Mouse (Mus musculus): Measurements from ENCODE around the gene Lrp11. TPM values are rescaled to one million over a fixed set of nuclear protein-coding genes. Genes with fewer than 3 reads are reported as not detected.
"Not testable (repeated sequence)": the region's sequence is repeated elsewhere in the genome, so short reads cannot be mapped to it uniquely, and the experiment has no call there.

Gene Lrp11
- polyA plus RNA-seq, 1 experiment from 2014 or later: 37.8 TPM

DNA sequence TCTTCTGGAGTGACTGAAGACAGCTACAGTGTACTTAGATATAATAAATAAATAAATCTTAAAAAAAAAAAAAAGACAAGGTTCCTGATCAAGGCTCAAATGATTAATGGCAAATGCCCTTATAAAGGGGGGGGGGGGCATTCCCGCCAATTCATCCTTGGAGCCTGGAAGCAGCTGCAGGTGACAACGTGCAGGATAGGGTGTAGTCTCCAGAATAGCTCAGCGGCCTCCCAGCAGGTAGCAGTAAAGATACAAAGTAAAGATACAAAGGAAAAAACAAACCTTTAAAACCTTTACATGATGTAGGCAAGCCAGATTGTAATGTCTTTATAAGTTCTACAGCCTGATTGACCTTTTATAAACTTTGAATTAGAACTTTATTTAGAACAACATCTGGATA lies 28.0 kb downstream of the Lrp11 start:
- not testable (repeated sequence) for H3K27me3 ChIP-seq (ENCODE audit: control insufficient read depth, insufficient read depth, low read length); H3K4me3 ChIP-seq (ENCODE audit: low read depth, low read length); H3K36me3 ChIP-seq (ENCODE audit: control insufficient read depth, insufficient read depth, low read length); H3K4me2 ChIP-seq (ENCODE audit: low read depth, low read length); H3K4me1 ChIP-seq (ENCODE audit: control insufficient read depth, insufficient read depth, low read length); H3K9me3 ChIP-seq (ENCODE audit: control insufficient read depth, low read length); H3K9ac ChIP-seq (replicated peaks; ENCODE audit: low read depth, low read length); H3K27ac ChIP-seq (ENCODE audit: low read depth, low read length); ATAC-seq (ENCODE audit: low read depth)
- WGBS: 38% methylated on average over 3 of the region's 3 CpGs

DNA sequence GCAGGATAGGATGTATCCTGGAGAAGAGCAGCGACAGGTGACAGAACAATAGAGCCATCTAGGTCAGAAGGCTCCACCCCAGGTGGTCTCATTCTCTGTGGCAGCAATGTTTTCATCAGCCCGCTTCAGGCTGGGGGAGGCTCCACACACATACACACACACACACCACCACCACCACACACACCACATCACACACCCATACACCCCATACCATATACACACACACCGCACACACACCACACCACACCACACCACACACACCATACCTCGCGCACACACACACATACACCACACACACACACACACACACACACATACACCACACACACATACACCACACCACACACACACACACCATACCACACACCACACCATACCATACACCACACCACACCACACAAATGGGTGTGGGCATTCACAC lies 30.2 kb downstream of the Lrp11 start:
- 77% methylated on average over 5 of the region's 5 CpGs for WGBS

DNA sequence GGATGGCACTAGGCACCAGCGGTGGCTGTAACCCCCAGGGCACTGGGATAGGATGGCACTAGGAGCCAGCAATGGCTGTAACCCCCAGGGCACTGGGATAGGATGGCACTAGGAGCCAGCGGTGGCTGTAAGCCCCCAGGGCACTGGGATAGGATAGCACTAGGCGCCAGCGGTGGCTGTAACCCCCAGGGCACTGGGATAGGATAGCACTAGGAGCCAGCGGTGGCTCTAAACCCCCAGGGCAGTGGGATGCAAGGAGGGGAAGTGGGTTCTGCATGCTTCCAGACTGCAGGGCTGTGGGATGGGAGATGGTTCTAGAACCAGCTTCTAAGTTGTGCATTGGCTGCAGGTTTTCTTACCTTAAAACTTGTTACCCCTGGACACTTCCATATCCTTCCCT lies 31.1 kb downstream of the Lrp11 start:
- 76% methylated on average over 5 of the region's 5 CpGs for WGBS
- no peak for ATAC-seq (ENCODE audit: low read depth)

More for the DNA sequence above, 30.2 kb downstream of the Lrp11 start:
- Histone ChIP-seq H3K4me1 (ENCODE audit: control insufficient read depth, insufficient read depth, low read length) (no peaks in the 10 kb centered on the region), H3K27me3 (ENCODE audit: control insufficient read depth, insufficient read depth, low read length) (no peaks in the 10 kb centered on the region), H3K9ac (replicated peaks; ENCODE audit: low read depth, low read length) (no peak overlapping the region), H3K4me2 (ENCODE audit: low read depth, low read length) (no peak overlapping the region), H3K9me3 (ENCODE audit: control insufficient read depth, low read length) (peaks cover under 1% of the 10 kb centered on the region; the same call in 1 of the 2 replicates), H3K27ac (ENCODE audit: low read depth, low read length) (no peak overlapping the region), H3K36me3 (ENCODE audit: control insufficient read depth, insufficient read depth, low read length) (no peaks in the 10 kb centered on the region), H3K4me3 (ENCODE audit: low read depth, low read length) (no peak overlapping the region)
- ATAC-seq (ENCODE audit: low read depth): peak; percentile 54; the same call in 1 of the 2 replicates

DNA sequence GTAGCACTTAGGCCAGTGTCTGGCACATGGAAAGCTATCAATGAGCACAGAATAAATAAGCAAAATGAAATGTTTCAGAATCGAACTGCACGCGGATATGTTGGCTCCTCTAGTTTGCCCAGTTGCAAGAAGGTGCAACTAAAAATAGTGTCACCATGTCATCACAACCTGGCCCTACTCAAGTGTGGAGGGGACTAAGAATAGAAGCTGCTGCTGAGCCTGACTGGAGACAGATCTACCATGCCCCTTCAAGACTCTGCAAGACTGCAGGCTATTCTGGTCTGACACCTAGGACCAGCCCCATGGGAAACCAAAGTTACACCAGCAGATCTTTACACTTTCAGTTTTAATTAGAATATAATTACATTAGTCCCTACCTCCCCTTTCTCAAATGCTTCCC lies 32.8 kb downstream of the Lrp11 start:
- 0 out of 2 replicates have a peak, but pooled peaks cover 3% of the 10 kb centered on the region for H3K36me3 ChIP-seq (ENCODE audit: control insufficient read depth, insufficient read depth, low read length)
- 95% methylated on average over 3 of the region's 3 CpGs for WGBS
- no peak for ATAC-seq (ENCODE audit: low read depth)

More for the DNA sequence above, 31.1 kb downstream of the Lrp11 start:
- H3K9ac ChIP-seq (replicated peaks; ENCODE audit: low read depth, low read length): no peak overlapping the region
- no peaks in the 10 kb centered on the region for H3K27me3 ChIP-seq (ENCODE audit: control insufficient read depth, insufficient read depth, low read length)
- no peaks in the 10 kb centered on the region for H3K36me3 ChIP-seq (ENCODE audit: control insufficient read depth, insufficient read depth, low read length)
- H3K9me3 ChIP-seq (ENCODE audit: control insufficient read depth, low read length): no peaks in the 10 kb centered on the region
- H3K4me1 ChIP-seq (ENCODE audit: control insufficient read depth, insufficient read depth, low read length): no peaks in the 10 kb centered on the region
- no peak overlapping the region for H3K27ac ChIP-seq (ENCODE audit: low read depth, low read length)
- H3K4me2 ChIP-seq (ENCODE audit: low read depth, low read length): no peak overlapping the region
- no peak overlapping the region for H3K4me3 ChIP-seq (ENCODE audit: low read depth, low read length)

DNA sequence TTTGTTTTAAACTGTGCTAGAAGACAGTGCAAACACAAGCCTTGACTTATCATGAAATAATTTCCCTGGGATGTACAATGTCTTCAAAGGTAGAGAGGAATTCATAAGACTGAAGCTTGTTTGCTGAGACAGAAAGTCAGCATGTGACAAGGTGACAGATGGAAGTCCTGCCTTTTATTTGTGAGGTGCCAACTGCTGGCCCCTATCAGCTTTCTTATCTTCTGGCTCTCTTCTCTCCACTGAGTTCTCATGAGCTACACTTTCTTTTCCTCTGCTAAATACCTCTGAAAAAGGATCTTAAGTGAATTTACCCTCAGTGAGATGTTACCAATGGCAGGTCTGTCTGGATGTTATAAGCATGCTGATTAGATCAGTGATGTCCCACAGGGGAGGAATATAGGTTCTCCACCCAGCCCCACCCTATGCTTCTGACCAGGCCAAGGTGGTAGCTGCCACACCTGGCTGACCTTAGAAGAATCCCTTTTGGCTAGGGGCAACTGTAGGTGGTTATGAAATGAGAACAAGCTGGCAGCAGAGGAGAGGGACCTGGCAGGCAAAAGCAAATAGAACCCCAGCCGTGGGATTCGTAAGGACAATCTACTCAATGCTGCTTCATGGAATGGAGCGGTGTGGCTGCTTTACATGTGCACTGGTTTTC lies 34.4 kb downstream of the Lrp11 start:
- Histone ChIP-seq H3K4me3 (ENCODE audit: low read depth, low read length) (no peak overlapping the region), H3K27me3 (ENCODE audit: control insufficient read depth, insufficient read depth, low read length) (no peaks in the 10 kb centered on the region), H3K36me3 (ENCODE audit: control insufficient read depth, insufficient read depth, low read length) (0 out of 2 replicates have a peak, but pooled peaks cover 3% of the 10 kb centered on the region), H3K4me2 (ENCODE audit: low read depth, low read length) (no peak overlapping the region), H3K9me3 (ENCODE audit: control insufficient read depth, low read length) (no peaks in the 10 kb centered on the region), H3K9ac (replicated peaks; ENCODE audit: low read depth, low read length) (no peak overlapping the region), H3K27ac (ENCODE audit: low read depth, low read length) (no peak overlapping the region), H3K4me1 (ENCODE audit: control insufficient read depth, insufficient read depth, low read length) (no peaks in the 10 kb centered on the region)
- WGBS: 96% methylated on average over 3 of the region's 3 CpGs
- no peak for ATAC-seq (ENCODE audit: low read depth)

More for the DNA sequence above, 32.8 kb downstream of the Lrp11 start:
- H3K9ac ChIP-seq (replicated peaks; ENCODE audit: low read depth, low read length): no peak overlapping the region
- no peak overlapping the region for H3K27ac ChIP-seq (ENCODE audit: low read depth, low read length)
- no peaks in the 10 kb centered on the region for H3K9me3 ChIP-seq (ENCODE audit: control insufficient read depth, low read length)
- no peaks in the 10 kb centered on the region for H3K4me1 ChIP-seq (ENCODE audit: control insufficient read depth, insufficient read depth, low read length)
- H3K4me2 ChIP-seq (ENCODE audit: low read depth, low read length): no peak overlapping the region
- no peaks in the 10 kb centered on the region for H3K27me3 ChIP-seq (ENCODE audit: control insufficient read depth, insufficient read depth, low read length)
- no peak overlapping the region for H3K4me3 ChIP-seq (ENCODE audit: low read depth, low read length)

DNA sequence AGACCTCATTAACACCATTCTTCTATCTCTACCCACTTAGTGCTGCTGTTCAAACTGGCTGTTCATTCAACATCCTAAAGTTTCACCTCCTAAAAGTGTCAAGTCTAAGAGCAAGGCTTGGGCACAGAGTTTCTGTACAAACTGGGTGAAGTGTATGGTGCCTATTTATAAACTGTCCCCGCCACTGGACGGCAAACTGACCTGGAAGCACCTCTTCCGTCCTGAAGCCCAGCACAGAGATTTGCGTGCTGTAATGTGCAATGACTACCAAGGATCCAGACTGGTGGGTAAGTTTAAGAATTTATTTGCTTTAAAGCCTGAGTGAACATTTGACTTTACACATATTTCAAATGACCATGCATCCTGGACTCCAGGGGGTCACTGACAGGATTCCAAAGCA lies 39.5 kb downstream of the Lrp11 start:
- Histone ChIP-seq H3K9me3 (ENCODE audit: control insufficient read depth, low read length) (no peaks in the 10 kb centered on the region), H3K4me1 (ENCODE audit: control insufficient read depth, insufficient read depth, low read length) (no peaks in the 10 kb centered on the region), H3K4me3 (ENCODE audit: low read depth, low read length) (no peak overlapping the region), H3K36me3 (ENCODE audit: control insufficient read depth, insufficient read depth, low read length) (peaks cover 24% of the 10 kb centered on the region; the same call in 1 of the 2 replicates), H3K27me3 (ENCODE audit: control insufficient read depth, insufficient read depth, low read length) (no peaks in the 10 kb centered on the region), H3K9ac (replicated peaks; ENCODE audit: low read depth, low read length) (no peak overlapping the region), H3K27ac (ENCODE audit: low read depth, low read length) (no peak overlapping the region), H3K4me2 (ENCODE audit: low read depth, low read length) (no peak overlapping the region)
- no peak for ATAC-seq (ENCODE audit: low read depth)
- 94% methylated on average over 4 of the region's 4 CpGs for WGBS

DNA sequence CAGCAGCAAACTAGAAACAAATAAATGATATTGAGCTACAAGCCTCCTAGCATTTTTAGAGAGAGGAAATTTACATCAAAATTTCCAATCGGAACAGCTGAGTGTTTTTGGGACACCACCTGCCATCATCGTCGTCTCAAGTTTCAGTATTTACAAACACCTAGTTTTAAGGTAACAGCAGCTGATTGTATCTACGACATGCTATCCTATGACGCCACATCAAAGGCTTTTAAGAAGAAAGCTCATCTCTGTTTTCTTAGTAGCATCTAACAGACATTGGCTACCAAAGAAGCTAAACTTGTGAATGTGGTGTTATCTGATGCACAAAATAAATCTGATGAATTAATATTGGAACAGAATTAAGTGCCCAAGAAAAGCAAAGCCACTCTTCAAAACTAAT lies 40.7 kb downstream of the Lrp11 start:
- no peak overlapping the region for H3K4me3 ChIP-seq (ENCODE audit: low read depth, low read length)
- H3K4me2 ChIP-seq (ENCODE audit: low read depth, low read length): no peak overlapping the region
- no peak for ATAC-seq (ENCODE audit: low read depth)
- peaks cover 24% of the 10 kb centered on the region; the same call in 1 of the 2 replicates for H3K36me3 ChIP-seq (ENCODE audit: control insufficient read depth, insufficient read depth, low read length)
- no peaks in the 10 kb centered on the region for H3K4me1 ChIP-seq (ENCODE audit: control insufficient read depth, insufficient read depth, low read length)
- no peaks in the 10 kb centered on the region for H3K9me3 ChIP-seq (ENCODE audit: control insufficient read depth, low read length)
- no peak overlapping the region for H3K27ac ChIP-seq (ENCODE audit: low read depth, low read length)
- no peaks in the 10 kb centered on the region for H3K27me3 ChIP-seq (ENCODE audit: control insufficient read depth, insufficient read depth, low read length)
- H3K9ac ChIP-seq (replicated peaks; ENCODE audit: low read depth, low read length): no peak overlapping the region
- 93% methylated on average over 5 of the region's 5 CpGs for WGBS

DNA sequence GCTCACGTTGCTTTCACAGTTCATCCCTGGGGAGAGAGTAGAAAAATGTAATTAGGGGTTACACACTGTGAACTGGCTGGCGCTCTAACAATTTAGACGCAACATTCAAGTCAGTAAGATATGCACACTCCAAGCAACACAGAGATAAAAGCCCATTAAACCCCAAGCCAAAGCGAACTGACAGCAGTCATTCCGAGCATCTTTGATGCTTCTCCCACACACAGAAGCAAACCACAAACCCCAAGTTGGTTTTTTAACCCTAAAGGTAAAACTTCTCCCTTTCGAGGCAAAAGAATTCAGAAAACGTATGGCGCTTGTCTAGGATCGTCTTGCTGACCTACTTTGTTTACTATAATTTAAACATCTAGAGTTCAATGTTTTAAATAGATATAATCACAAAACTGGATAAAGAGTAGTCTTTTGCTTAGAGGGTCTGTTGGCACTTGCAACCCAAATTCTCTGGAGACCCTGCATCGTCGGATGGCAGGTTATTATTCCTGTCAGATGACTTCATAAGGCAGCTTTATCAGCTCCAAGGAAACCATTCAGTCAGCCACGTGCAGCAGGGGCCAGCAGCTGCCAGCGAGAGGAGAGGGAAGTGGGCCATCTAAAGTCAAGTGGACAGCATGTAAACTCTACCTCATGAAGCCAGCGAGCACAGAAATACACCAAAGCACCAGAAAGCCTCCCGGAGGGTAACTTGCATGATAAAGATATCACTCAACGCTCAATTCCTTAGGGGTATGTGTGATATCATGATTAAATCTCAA lies 41.5 kb downstream of the Lrp11 start:
- Histone ChIP-seq H3K4me1 (ENCODE audit: control insufficient read depth, insufficient read depth, low read length) (no peaks in the 10 kb centered on the region), H3K36me3 (ENCODE audit: control insufficient read depth, insufficient read depth, low read length) (peaks cover 24% of the 10 kb centered on the region; the same call in 1 of the 2 replicates), H3K27me3 (ENCODE audit: control insufficient read depth, insufficient read depth, low read length) (no peaks in the 10 kb centered on the region), H3K9ac (replicated peaks; ENCODE audit: low read depth, low read length) (no peak overlapping the region), H3K27ac (ENCODE audit: low read depth, low read length) (no peak overlapping the region), H3K4me3 (ENCODE audit: low read depth, low read length) (no peak overlapping the region), H3K9me3 (ENCODE audit: control insufficient read depth, low read length) (no peaks in the 10 kb centered on the region), H3K4me2 (ENCODE audit: low read depth, low read length) (no peak overlapping the region)
- WGBS: 82% methylated on average over 16 of the region's 16 CpGs
- ATAC-seq (ENCODE audit: low read depth): peak; percentile 28; the same call in 1 of the 2 replicates

DNA sequence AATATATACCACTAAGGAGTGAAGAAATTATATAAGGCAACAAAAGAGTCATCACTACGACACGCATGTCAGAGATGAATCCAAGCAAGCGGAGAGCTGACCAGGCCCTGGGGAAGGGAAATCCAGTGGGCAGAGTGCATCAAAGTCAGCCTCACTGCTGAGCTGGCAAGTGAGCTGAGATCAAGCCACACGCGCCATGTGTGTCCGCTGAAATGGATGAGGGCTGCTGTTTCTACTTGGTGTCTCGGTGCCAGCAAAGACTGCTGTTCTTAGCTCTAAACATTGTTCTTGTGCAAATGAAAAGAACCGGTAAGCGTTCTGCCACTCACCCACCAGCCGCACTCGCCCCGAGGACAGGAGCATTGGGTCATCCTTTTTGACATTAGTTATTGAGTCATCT lies 50.8 kb downstream of the Lrp11 start:
- H3K4me1 ChIP-seq (ENCODE audit: control insufficient read depth, insufficient read depth, low read length): no peaks in the 10 kb centered on the region
- H3K4me3 ChIP-seq (ENCODE audit: low read depth, low read length): no peak overlapping the region
- ATAC-seq (ENCODE audit: low read depth): no peak
- H3K27me3 ChIP-seq (ENCODE audit: control insufficient read depth, insufficient read depth, low read length): no peaks in the 10 kb centered on the region
- 97% methylated on average over 12 of the region's 12 CpGs for WGBS
- no peak overlapping the region for H3K9ac ChIP-seq (replicated peaks; ENCODE audit: low read depth, low read length)
- H3K4me2 ChIP-seq (ENCODE audit: low read depth, low read length): no peak overlapping the region
- H3K9me3 ChIP-seq (ENCODE audit: control insufficient read depth, low read length): no peaks in the 10 kb centered on the region
- H3K27ac ChIP-seq (ENCODE audit: low read depth, low read length): no peak overlapping the region
- peaks cover 44% of the 10 kb centered on the region for H3K36me3 ChIP-seq (ENCODE audit: control insufficient read depth, insufficient read depth, low read length)
